Mouse (Mus musculus) MEL (cell line): ENCODE data around the gene Pbxip1. TPM values are rescaled to one million over a fixed set of nuclear protein-coding genes. Genes with fewer than 3 reads are reported as not detected.
A peak's percentile ranks its signal among the peaks of the same experiment; 100 is the strongest.

Experiments
- DNase-seq: peaks from one replicate; pipeline ENCODE4 v3.0.0; 2011; ENCODE audit warnings: low read depth, low spot score
- H3K27ac ChIP-seq: 2 replicates; pipeline ENCODE4 v1.5.1; 2012; ENCODE audit warnings: low read depth, mild to moderate bottlenecking, control low read depth, low read length, moderate library complexity; ENCODE audit not compliant: control insufficient read depth
- H3K27me3 ChIP-seq, 2 experiments: fragments of 150-350 bp in 1 of 2; sonication (generic) in 1 of 2; 2 replicates each; pipeline ENCODE4 v1.6.1; 2012; ENCODE audit warnings: low read length in 2 of 2, mild to moderate bottlenecking in 2 of 2, improper control_type of control experiment in 1 of 2, moderate library complexity in 1 of 2; ENCODE audit not compliant: insufficient read depth in 2 of 2, control insufficient read depth in 1 of 2
- H3K36me3 ChIP-seq, 2 experiments: 2 replicates each; pipeline ENCODE4 v1.6.1; 2012 to 2014; ENCODE audit warnings: low read length in 2 of 2, improper control_type of control experiment in 1 of 2, inconsistent platforms in 1 of 2, mild to moderate bottlenecking in 1 of 2; ENCODE audit not compliant: insufficient read depth in 2 of 2, control insufficient read depth in 1 of 2
- H3K4me1 ChIP-seq, 2 experiments: fragments of 150-350 bp in 1 of 2; sonication (generic) in 1 of 2; 2 replicates each; pipeline ENCODE4 v1.6.1; 2012; ENCODE audit warnings: low read length in 2 of 2, improper control_type of control experiment in 1 of 2, mild to moderate bottlenecking in 1 of 2; ENCODE audit not compliant: insufficient read depth in 2 of 2, control insufficient read depth in 1 of 2
- H3K4me3 ChIP-seq, 2 experiments: fragments of 150-350 bp in 1 of 2; sonication (generic) in 1 of 2; 2 replicates each; pipeline ENCODE4 v1.5.1; 2012; ENCODE audit warnings: low read depth in 2 of 2, low read length in 2 of 2, mild to moderate bottlenecking in 2 of 2, moderate library complexity in 2 of 2, control low read depth in 1 of 2, improper control_type of control experiment in 1 of 2; ENCODE audit not compliant: control insufficient read depth in 1 of 2, insufficient read depth in 1 of 2
- H3K79me2 ChIP-seq: 2 replicates; pipeline ENCODE4 v1.6.1; 2012; ENCODE audit warnings: mild to moderate bottlenecking, low read length, moderate library complexity; ENCODE audit not compliant: control insufficient read depth, poor library complexity, insufficient read depth
- H3K9ac ChIP-seq: 2 replicates; pipeline ENCODE4 v1.6.1; 2012; ENCODE audit warnings: low read depth, mild to moderate bottlenecking, control low read depth, low read length, moderate library complexity; ENCODE audit not compliant: control insufficient read depth, poor library complexity, severe bottlenecking
- H3K9me3 ChIP-seq: fragments of 150-350 bp; sonication (generic); replicated peaks from 2 replicates; pipeline ENCODE4 v1.6.1; 2012; ENCODE audit warnings: mild to moderate bottlenecking, low read length, improper control_type of control experiment, moderate library complexity; ENCODE audit not compliant: insufficient read depth
- CTCF ChIP-seq, 3 experiments: IDR thresholded peaks in 2 of 3; conservative IDR thresholded peaks in 1 of 3; 2 replicates each; pipeline ENCODE4 v1.5.1; 2011 to 2012; ENCODE audit warnings: low read length in 3 of 3, low read depth in 2 of 3, mild to moderate bottlenecking in 2 of 3, improper control_type of control experiment in 1 of 3, inconsistent platforms in 1 of 3, mixed read lengths in 1 of 3, moderate library complexity in 1 of 3; ENCODE audit not compliant: control insufficient read depth in 1 of 3, insufficient read depth in 1 of 3, poor library complexity in 1 of 3, severe bottlenecking in 1 of 3
- EP300 ChIP-seq, 2 experiments: IDR thresholded peaks; 2 replicates each; pipeline ENCODE4 v1.6.1; 2011; ENCODE audit warnings: improper control_type of control experiment in 2 of 2, low read length in 2 of 2, low read depth in 1 of 2, mild to moderate bottlenecking in 1 of 2
- GATA1 ChIP-seq: IDR thresholded peaks from 2 replicates; pipeline ENCODE4 v1.6.1; 2011; ENCODE audit warnings: low read depth, low read length, improper control_type of control experiment
- HCFC1 ChIP-seq: IDR thresholded peaks from 2 replicates; pipeline ENCODE4 v1.6.1; 2012; ENCODE audit warnings: low read depth, mild to moderate bottlenecking, inconsistent platforms, low read length, improper control_type of control experiment, moderate library complexity
- MAX ChIP-seq: IDR thresholded peaks from 2 replicates; pipeline ENCODE4 v1.6.1; 2011; ENCODE audit warnings: low read length, improper control_type of control experiment
- MAZ ChIP-seq: IDR thresholded peaks from 2 replicates; pipeline ENCODE4 v1.6.1; 2012; ENCODE audit warnings: low read depth, mild to moderate bottlenecking, inconsistent platforms, low read length, improper control_type of control experiment
- MEF2A ChIP-seq: IDR thresholded peaks from 2 replicates; pipeline ENCODE4 v1.6.1; 2014; ENCODE audit warnings: low read depth, mild to moderate bottlenecking, inconsistent platforms, low read length, improper control_type of control experiment; ENCODE audit not compliant: poor library complexity, insufficient replicate concordance, severe bottlenecking; ENCODE audit errors: extremely low read depth
- MXI1 ChIP-seq: IDR thresholded peaks from 2 replicates; pipeline ENCODE4 v1.6.1; 2011; ENCODE audit warnings: mild to moderate bottlenecking, low read depth, low read length, improper control_type of control experiment
- NELFE ChIP-seq: IDR thresholded peaks from 2 replicates; pipeline ENCODE4 v1.6.1; 2011; ENCODE audit warnings: low read depth, low read length, improper control_type of control experiment
- NRF1 ChIP-seq: IDR thresholded peaks from 2 replicates; pipeline ENCODE4 v1.6.1; 2014; ENCODE audit warnings: low read depth, mild to moderate bottlenecking, inconsistent platforms, low read length, improper control_type of control experiment, moderate library complexity; ENCODE audit not compliant: poor library complexity, insufficient read depth, severe bottlenecking
- POLR2A ChIP-seq, 2 experiments: IDR thresholded peaks; 2 replicates each; pipeline ENCODE4 v1.6.1; 2011 to 2012; ENCODE audit warnings: low read length in 2 of 2, mild to moderate bottlenecking in 2 of 2, control low read depth in 1 of 2, improper control_type of control experiment in 1 of 2, low read depth in 1 of 2, moderate library complexity in 1 of 2; ENCODE audit not compliant: control insufficient read depth in 1 of 2, insufficient read depth in 1 of 2, poor library complexity in 1 of 2
- POLR2AphosphoS2 ChIP-seq: IDR thresholded peaks from 2 replicates; pipeline ENCODE4 v1.6.1; 2011; ENCODE audit warnings: low read length, improper control_type of control experiment
- RAD21 ChIP-seq: IDR thresholded peaks from 2 replicates; pipeline ENCODE4 v1.6.1; 2011; ENCODE audit warnings: mild to moderate bottlenecking, low read depth, low read length, improper control_type of control experiment
- RCOR1 ChIP-seq: IDR thresholded peaks from 2 replicates; pipeline ENCODE4 v1.6.1; 2012; ENCODE audit warnings: low read depth, mild to moderate bottlenecking, inconsistent platforms, low read length, improper control_type of control experiment
- SIN3A ChIP-seq: IDR thresholded peaks from 2 replicates; pipeline ENCODE4 v1.6.1; 2012; ENCODE audit warnings: low read length, improper control_type of control experiment, inconsistent platforms
- SMC3 ChIP-seq: IDR thresholded peaks from 2 replicates; pipeline ENCODE4 v1.6.1; 2011; ENCODE audit warnings: low read depth, low read length, improper control_type of control experiment
- TAL1 ChIP-seq: IDR thresholded peaks from 2 replicates; pipeline ENCODE4 v1.6.1; 2012; ENCODE audit warnings: mild to moderate bottlenecking, inconsistent platforms, low read length, moderate library complexity, mixed read lengths
- UBTF ChIP-seq: IDR thresholded peaks from 2 replicates; pipeline ENCODE4 v1.6.1; 2012; ENCODE audit warnings: low read depth, mild to moderate bottlenecking, inconsistent platforms, low read length, improper control_type of control experiment, moderate library complexity, borderline replicate concordance; ENCODE audit not compliant: insufficient read depth
- ZC3H11A ChIP-seq: IDR thresholded peaks from 2 replicates; pipeline ENCODE4 v1.6.1; 2012; ENCODE audit warnings: low read depth, mild to moderate bottlenecking, inconsistent platforms, low read length, improper control_type of control experiment
- ZKSCAN1 ChIP-seq: IDR thresholded peaks from 2 replicates; pipeline ENCODE4 v1.6.1; 2012; ENCODE audit warnings: low read depth, mild to moderate bottlenecking, inconsistent platforms, low read length, improper control_type of control experiment, moderate library complexity
- ZNF384 ChIP-seq: IDR thresholded peaks from 2 replicates; pipeline ENCODE4 v1.6.1; 2012; ENCODE audit warnings: low read depth, mild to moderate bottlenecking, inconsistent platforms, low read length, improper control_type of control experiment
- polyA plus RNA-seq, 2 experiments: library from polyadenylated mRNA; stranded (reverse) in 1 of 2; unstranded in 1 of 2; fragments of >175 nt in 1 of 2; fragments of >200 nt in 1 of 2; gene quantifications; 2 replicates each; pipeline versions ENCODE4 v1.2.1 to v1.2.4; 2012; ENCODE audit warnings: low replicate concordance in 2 of 2, low read depth in 1 of 2; ENCODE audit not compliant: insufficient read length in 2 of 2, insufficient read depth in 1 of 2, missing spikeins in 1 of 2
- total RNA-seq: library from RNA; depleted of rRNA; stranded (reverse); fragments of 300-350 nt; gene quantifications from 2 replicates; pipeline ENCODE4 v1.2.3, GENCODE M21; 2012

Gene Pbxip1
- total and polyA plus RNA-seq, 3 experiments = 4.8 to 10.7 TPM; not detected in 1

- TF ChIP-seq RCOR1 (no peak), POLR2AphosphoS2 (peak; percentile 84; the same call in 1 of the 2 replicates), HCFC1 (peak; percentile 64), ZNF384 (no peak), MAX (no peak; the same call in 1 of the 2 replicates), EP300 (IDR thresholded peaks at IDR 0.05; ENCODE audit: low read depth in 1 of 2, low read length in 2 of 2) (no peak; a peak in 1 of 4 replicates), NRF1 (no peak), MEF2A (peak; percentile 82), NELFE (peak; percentile 58), UBTF (no peak), SIN3A (peak; percentile 37), MAZ (peak; percentile 56), ZC3H11A (no peak), ZKSCAN1 (0 out of 2 replicates have a peak, but pooled peaks have one; percentile 21), POLR2A (IDR thresholded peaks at IDR 0.05; ENCODE audit: control insufficient read depth in 1 of 2, insufficient read depth in 1 of 2, low read depth in 1 of 2, low read length in 2 of 2, poor library complexity in 1 of 2) (peak; percentile 90 to 91; a peak in 3 of 4 replicates), SMC3 (peak; percentile 74), CTCF (IDR thresholded peaks at IDR 0.05 in 2 of 3, conservative IDR thresholded peaks at IDR 0.05 in 1 of 3; ENCODE audit: control insufficient read depth in 1 of 3, insufficient read depth in 1 of 3, low read depth in 2 of 3, low read length in 3 of 3, poor library complexity in 1 of 3, severe bottlenecking in 1 of 3) (peak; percentile 91 to 97 (median 96)), TAL1 (no peak), RAD21 (peak; percentile 47), MXI1 (peak; percentile 5; the same call in 1 of the 2 replicates)
Observed at GRCm38 (mm10) chr3:89395806-89396653, 40.5 kb upstream of the Pbxip1 start (continued).

- H3K9me3 ChIP-seq = no peaks in the 10 kb centered on the region
- peaks cover 3 to 9% of the 10 kb centered on the region in 2 experiments; a peak in 2 of 4 replicates for H3K4me1 ChIP-seq
- peaks cover 12% of the 10 kb centered on the region for H3K79me2 ChIP-seq
- DNase-seq = no peak
- peak overlapping the region; percentile 11; the same call in 1 of the 2 replicates for H3K27ac ChIP-seq
- H3K4me3 ChIP-seq = peak overlapping the region; percentile 64 to 78
- peaks cover 2 to 4% of the 10 kb centered on the region in 2 experiments; a peak in 3 of 4 replicates for H3K36me3 ChIP-seq
- TF ChIP-seq GATA1 = 0 out of 2 replicates have a peak, but pooled peaks have one; percentile 24
- no peak for TF ChIP-seq ZC3H11A
- TF ChIP-seq RCOR1 = 0 out of 2 replicates have a peak, but pooled peaks have one; percentile 39
- TF ChIP-seq, all 39 proteins: peak for 2
- Histone ChIP-seq H3K9ac (peak overlapping the region; percentile 73), H3K27me3 (no peaks in the 10 kb centered on the region)
Observed at GRCm38 (mm10) chr3:89396654-89397005, 39.9 kb upstream of the Pbxip1 start.
